Mouse (Mus musculus) leukemia stem cell, adult 10-12 weeks (primary cell): Measurements from ENCODE around the gene Slc39a11. TPM values are rescaled to one million over a fixed set of nuclear protein-coding genes. Genes with fewer than 3 reads are reported as not detected.

Source experiments
- polyA plus RNA-seq: library from polyadenylated mRNA; stranded (reverse); fragments of >175 nt; gene quantifications from 2 replicates; pipeline ENCODE4 v1.2.3, GENCODE M21; 2012; ENCODE audit warnings: low replicate concordance

Gene Slc39a11
- 10.4 and 20.6 TPM in 2 replicates for polyA plus RNA-seq

DNA sequence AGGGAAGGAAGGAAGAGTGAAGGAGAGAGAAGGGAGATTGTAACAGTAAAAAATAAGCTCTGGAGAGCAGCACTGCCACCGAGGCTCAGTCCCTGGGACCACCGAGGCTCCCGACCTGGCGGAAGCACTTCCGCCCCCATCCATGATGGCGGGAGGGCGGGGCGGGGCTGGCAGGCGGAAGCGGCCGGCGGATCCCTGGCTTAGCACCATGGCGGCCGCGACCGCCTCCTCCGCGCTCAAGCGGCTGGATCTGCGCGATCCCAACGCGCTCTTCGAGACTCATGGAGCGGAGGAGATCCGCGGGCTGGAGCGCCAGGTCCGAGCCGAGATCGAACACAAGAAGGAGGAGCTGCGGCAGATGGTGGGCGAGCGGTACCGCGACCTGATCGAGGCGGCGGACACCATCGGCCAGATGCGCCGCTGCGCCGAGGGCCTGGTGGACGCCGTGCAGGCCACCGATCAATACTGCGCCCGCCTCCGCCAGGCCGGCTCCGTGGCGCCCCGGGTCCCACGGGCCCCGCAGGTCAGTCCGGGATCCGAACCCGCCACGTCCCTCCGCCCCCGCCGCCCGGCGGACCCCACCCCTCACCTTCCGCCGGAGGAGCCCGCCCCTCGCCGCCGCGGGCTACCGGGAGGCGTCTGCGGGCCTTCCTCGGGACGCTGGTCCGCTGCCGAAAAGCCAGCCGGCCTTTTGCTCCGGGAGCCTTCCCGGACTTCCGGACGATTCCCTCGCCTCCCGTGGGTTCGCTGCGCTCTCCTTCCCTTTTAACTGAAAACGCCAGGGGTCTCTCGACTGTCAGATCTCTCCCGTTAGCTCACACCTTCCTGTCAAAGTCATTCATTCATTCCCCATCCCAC lies at the start of gene Slc39a11:
Gene Slc39a11, minus strand, starts transcription at position 727 of the 858 bp plus-strand sequence.

DNA sequence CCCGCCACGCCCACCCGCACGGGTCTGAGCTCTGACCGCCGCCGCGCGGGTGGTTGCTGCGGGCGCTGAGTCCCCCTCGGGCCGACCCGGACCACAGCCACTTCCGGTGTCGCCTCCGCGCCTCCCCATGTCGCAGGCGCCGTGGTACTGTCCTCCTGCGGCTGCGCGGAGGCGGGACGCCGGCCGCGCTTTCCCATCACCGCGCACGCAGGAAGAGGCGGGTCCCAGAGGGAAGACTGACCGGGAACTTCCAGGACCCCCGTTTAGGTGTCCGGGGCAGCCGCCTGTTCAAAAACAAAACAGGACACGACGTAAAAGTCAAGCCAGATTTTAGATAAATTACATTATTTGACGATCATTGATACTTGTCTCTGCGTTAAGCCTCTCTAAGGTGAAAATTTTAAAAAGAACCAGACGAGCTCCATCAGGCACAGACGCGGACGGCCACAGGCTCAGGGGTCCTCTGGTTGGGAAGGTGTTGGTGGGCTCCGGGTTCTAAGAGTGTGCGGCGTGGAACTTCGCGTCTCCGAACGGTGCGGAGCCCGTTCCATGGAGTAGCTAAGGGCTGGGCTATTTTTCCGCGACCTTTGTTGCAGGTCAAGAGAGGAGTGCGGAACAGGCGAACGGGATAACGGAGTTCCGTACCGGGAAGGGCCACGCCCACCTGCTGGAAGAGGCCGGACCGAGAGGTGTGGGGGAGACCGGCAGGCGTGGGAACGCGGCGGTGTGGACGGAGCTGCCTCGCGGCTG lies 34.3 kb upstream of the Slc39a11 start, which contains the start of the genes Fam104a and D11Wsu47e:
Gene Fam104a, minus strand, starts transcription at position 199 of the 750 bp plus-strand sequence.
Gene D11Wsu47e, plus strand, starts transcription at position 456 of the 750 bp plus-strand sequence.

DNA sequence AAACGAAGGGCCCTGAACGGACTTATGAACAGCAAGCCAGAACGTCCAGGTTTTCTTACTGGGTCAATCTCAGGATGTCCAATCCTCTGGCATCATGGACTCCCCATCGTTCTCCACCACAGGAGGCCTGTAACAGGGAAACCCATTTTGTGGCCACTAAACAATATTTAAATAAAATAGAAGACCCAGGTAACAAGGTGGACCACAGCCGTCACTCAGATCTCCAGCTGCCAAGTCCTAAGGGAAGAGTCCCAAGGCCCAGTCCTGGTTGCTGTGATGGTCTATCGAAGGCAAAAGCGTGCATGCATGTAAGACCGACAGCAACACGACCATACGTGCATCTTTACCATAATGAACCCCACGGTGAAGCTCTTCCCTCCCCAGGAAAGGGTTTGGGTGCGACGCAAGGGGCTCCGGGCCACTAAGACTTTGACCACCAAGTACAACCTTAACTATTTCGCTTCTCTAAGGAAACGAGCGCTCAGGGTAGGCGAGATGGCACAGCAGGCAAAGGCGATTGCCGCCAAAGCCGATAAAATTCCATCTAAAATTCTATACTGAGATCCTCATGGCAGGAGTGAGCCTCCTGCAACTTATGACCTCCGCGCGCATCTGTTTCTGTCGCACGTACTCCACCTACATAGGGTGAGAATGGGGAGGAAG lies 1.1 kb downstream of the Slc39a11 start, which contains the start of gene Cog1:
Gene Cog1, plus strand, starts transcription at position 480 of the 663 bp plus-strand sequence.

DNA sequence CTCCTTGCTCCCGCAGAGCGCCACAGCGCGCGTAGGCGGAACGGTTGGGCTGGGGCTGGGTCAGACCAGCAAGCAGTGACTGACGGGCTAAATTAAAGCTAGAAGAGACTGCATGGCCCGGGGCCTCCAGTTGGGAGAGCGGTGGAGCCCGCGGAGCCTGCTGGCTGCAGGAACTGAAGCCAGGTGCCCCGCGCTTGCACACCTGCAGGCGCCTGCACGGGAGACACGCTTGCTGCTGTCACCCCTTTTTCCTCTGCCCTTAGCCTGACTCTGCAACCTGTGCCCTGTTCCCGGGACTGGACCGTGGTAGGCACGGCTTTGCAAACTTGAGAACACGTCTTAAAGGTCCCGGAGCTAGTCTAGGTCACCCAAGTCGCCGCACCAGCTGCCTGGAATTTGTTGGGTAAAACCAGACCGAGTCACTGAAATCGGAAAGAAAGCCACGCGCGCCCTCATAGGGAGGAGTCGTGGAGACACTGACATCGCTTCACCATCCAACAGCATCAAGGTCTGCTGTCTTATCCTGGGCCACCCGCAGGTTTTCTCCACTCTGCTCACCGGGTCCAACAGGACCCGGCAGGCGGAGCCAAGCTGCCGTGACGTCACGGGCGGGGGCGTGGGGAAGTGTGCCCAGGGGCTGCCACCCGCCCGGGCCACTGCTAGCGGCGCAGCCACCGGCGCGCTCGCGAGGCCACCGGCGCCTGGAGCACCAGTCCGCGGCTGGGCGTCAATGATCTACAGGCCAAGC lies 31.0 kb downstream of the Slc39a11 start, which contains the start of gene Sstr2:
Gene Sstr2, plus strand, starts transcription at position 671 of the 748 bp plus-strand sequence.

Other genes with a start within 250 kb of the Slc39a11 start
- gene Sstr2, start 30.7 kb downstream of the Slc39a11 start, polyA plus RNA-seq = 0.14 TPM in 1 of 2 replicates, not detected in the other
- gene Cog1, start 910 bp downstream of the Slc39a11 start, polyA plus RNA-seq = 21.1 and 35.4 TPM in 2 replicates
- gene Fam104a, start 34.1 kb upstream of the Slc39a11 start, polyA plus RNA-seq = 78.5 and 177 TPM in 2 replicates
- gene D11Wsu47e, start 34.3 kb upstream of the Slc39a11 start, polyA plus RNA-seq = 4.1 and 4.2 TPM in 2 replicates
- not detected in 2 replicates for gene Cpsf4l, start 59.9 kb upstream of the Slc39a11 start, polyA plus RNA-seq
- 47.1 and 56.9 TPM in 2 replicates for gene Cdc42ep4, start 101.8 kb upstream of the Slc39a11 start, polyA plus RNA-seq